Mouse (Mus musculus) megakaryocyte, embryonic 14.5 days (primary cell): Measurements from ENCODE around the gene Me3. TPM values are rescaled to one million over a fixed set of nuclear protein-coding genes. Genes with fewer than 3 reads are reported as not detected.

Experiments
- H3K27me3 ChIP-seq: replicated peaks from 2 replicates; pipeline ENCODE3; 2012; ENCODE audit warnings: inconsistent platforms
- H3K36me3 ChIP-seq: replicated peaks from 2 replicates; pipeline ENCODE3; 2012; ENCODE audit warnings: low read length, inconsistent platforms, mixed read lengths
- H3K4me1 ChIP-seq: 2 replicates; pipeline ENCODE4 v1.6.1; 2012; ENCODE audit warnings: inconsistent platforms
- H3K4me3 ChIP-seq: replicated peaks from 2 replicates; pipeline ENCODE3; 2012; ENCODE audit warnings: moderate library complexity, mild to moderate bottlenecking, inconsistent platforms
- H3K9me3 ChIP-seq: 2 replicates; pipeline ENCODE4 v1.6.1; 2012; ENCODE audit warnings: inconsistent platforms
- FLI1 ChIP-seq: IDR thresholded peaks from 2 replicates; pipeline ENCODE4 v1.6.1; 2012; ENCODE audit warnings: low read length, inconsistent platforms, mixed read lengths
- GATA1 ChIP-seq: IDR thresholded peaks from 3 replicates; pipeline ENCODE4 v1.6.1; 2012; ENCODE audit warnings: mixed read lengths, low read length, inconsistent platforms, borderline replicate concordance
- polyA plus RNA-seq: library from polyadenylated mRNA; stranded (reverse); fragments of >175 nt; gene quantifications from 2 replicates; pipeline ENCODE4 v1.2.3, GENCODE M21; 2012; ENCODE audit warnings: low replicate concordance; ENCODE audit not compliant: insufficient read depth

The Me3 gene
- polyA plus RNA-seq, 1 experiment = not detected

GRCm38 (mm10) chr7:89796351-89796801 is 164.2 kb downstream of the Me3 start:
- peaks cover 7% of the 10 kb centered on the region; the same call in 1 of the 2 replicates for H3K9me3 ChIP-seq
- TF ChIP-seq FLI1 = no peak
- no peaks in the 10 kb centered on the region for H3K4me1 ChIP-seq
- H3K4me3 ChIP-seq = no peak overlapping the region
- H3K27me3 ChIP-seq = peaks cover 10% of the 10 kb centered on the region
- no peaks in the 10 kb centered on the region for H3K36me3 ChIP-seq

GRCm38 (mm10) chr7:89798358-89799020 is 166.3 kb downstream of the Me3 start:
- no peak overlapping the region for H3K4me3 ChIP-seq
- no peak for TF ChIP-seq GATA1
- TF ChIP-seq FLI1 = no peak
- H3K9me3 ChIP-seq = peaks cover 7% of the 10 kb centered on the region; the same call in 1 of the 2 replicates
- H3K27me3 ChIP-seq = peaks cover 12% of the 10 kb centered on the region
- H3K36me3 ChIP-seq = no peaks in the 10 kb centered on the region
- H3K4me1 ChIP-seq = no peaks in the 10 kb centered on the region

GRCm38 (mm10) chr7:89802447-89802846 is 170.3 kb downstream of the Me3 start:
- no peak overlapping the region for H3K4me3 ChIP-seq
- H3K27me3 ChIP-seq = peaks cover 5% of the 10 kb centered on the region
- TF ChIP-seq FLI1 = no peak
- no peaks in the 10 kb centered on the region for H3K9me3 ChIP-seq
- H3K36me3 ChIP-seq = no peaks in the 10 kb centered on the region
- no peaks in the 10 kb centered on the region for H3K4me1 ChIP-seq

GRCm38 (mm10) chr7:89803966-89804365 is 171.8 kb downstream of the Me3 start:
- Histone ChIP-seq H3K4me1 (no peaks in the 10 kb centered on the region), H3K36me3 (no peaks in the 10 kb centered on the region), H3K4me3 (no peak overlapping the region), H3K9me3 (no peaks in the 10 kb centered on the region), H3K27me3 (peaks cover 5% of the 10 kb centered on the region)
- TF ChIP-seq FLI1 = no peak
- TF ChIP-seq GATA1 = no peak

GRCm38 (mm10) chr7:89809400-89809799 is 177.2 kb downstream of the Me3 start:
- TF ChIP-seq FLI1 (no peak), GATA1 (no peak)
- H3K4me1 ChIP-seq = no peaks in the 10 kb centered on the region
- H3K27me3 ChIP-seq = no peaks in the 10 kb centered on the region
- H3K9me3 ChIP-seq = no peaks in the 10 kb centered on the region
- no peaks in the 10 kb centered on the region for H3K36me3 ChIP-seq
- no peak overlapping the region for H3K4me3 ChIP-seq

- Histone ChIP-seq H3K36me3 (no peaks in the 10 kb centered on the region), H3K9me3 (no peaks in the 10 kb centered on the region), H3K4me3 (no peak overlapping the region), H3K27me3 (peaks cover 4% of the 10 kb centered on the region), H3K4me1 (no peaks in the 10 kb centered on the region)
- TF ChIP-seq GATA1 = no peak
Observed at GRCm38 (mm10) chr7:89828436-89829065, 196.4 kb downstream of the Me3 start.

- no peak for TF ChIP-seq GATA1
- TF ChIP-seq FLI1 = no peak
- Histone ChIP-seq H3K9me3 (no peaks in the 10 kb centered on the region), H3K27me3 (peaks cover 4% of the 10 kb centered on the region), H3K36me3 (no peaks in the 10 kb centered on the region), H3K4me1 (no peaks in the 10 kb centered on the region), H3K4me3 (no peak overlapping the region)
Observed at GRCm38 (mm10) chr7:89829201-89829600, 197.0 kb downstream of the Me3 start.

GRCm38 (mm10) chr7:89833521-89833920 is 201.3 kb downstream of the Me3 start:
- Histone ChIP-seq H3K4me1 (peaks cover 3% of the 10 kb centered on the region; the same call in 1 of the 2 replicates), H3K4me3 (no peak overlapping the region), H3K9me3 (no peaks in the 10 kb centered on the region), H3K27me3 (peaks cover 12% of the 10 kb centered on the region), H3K36me3 (no peaks in the 10 kb centered on the region)
- TF ChIP-seq GATA1 = no peak
- no peak for TF ChIP-seq FLI1

- no peak for TF ChIP-seq FLI1
- no peak for TF ChIP-seq GATA1
- Histone ChIP-seq H3K9me3 (no peaks in the 10 kb centered on the region), H3K4me1 (peaks cover 3% of the 10 kb centered on the region; the same call in 1 of the 2 replicates), H3K36me3 (no peaks in the 10 kb centered on the region), H3K4me3 (peak overlapping the region; percentile 3), H3K27me3 (peaks cover 18% of the 10 kb centered on the region)
Observed at GRCm38 (mm10) chr7:89835566-89835965, 203.4 kb downstream of the Me3 start.

GRCm38 (mm10) chr7:89836676-89837075 is 204.5 kb downstream of the Me3 start:
- no peaks in the 10 kb centered on the region for H3K9me3 ChIP-seq
- H3K36me3 ChIP-seq = no peaks in the 10 kb centered on the region
- TF ChIP-seq GATA1 = no peak
- TF ChIP-seq FLI1 = no peak
- H3K4me3 ChIP-seq = no peak overlapping the region
- H3K4me1 ChIP-seq = peaks cover 6% of the 10 kb centered on the region; the same call in 1 of the 2 replicates
- peaks cover 20% of the 10 kb centered on the region for H3K27me3 ChIP-seq

GRCm38 (mm10) chr7:89837841-89838240 is 205.6 kb downstream of the Me3 start:
- no peaks in the 10 kb centered on the region for H3K36me3 ChIP-seq
- peaks cover 14% of the 10 kb centered on the region; the same call in 1 of the 2 replicates for H3K4me1 ChIP-seq
- TF ChIP-seq GATA1 (no peak), FLI1 (no peak)
- peaks cover 22% of the 10 kb centered on the region for H3K27me3 ChIP-seq
- H3K4me3 ChIP-seq = no peak overlapping the region
- no peaks in the 10 kb centered on the region for H3K9me3 ChIP-seq
